Mouse (Mus musculus) mouse embryonic stem cell (cell line): ENCODE measurements around the gene Homer3.

Experiments
- in situ Hi-C, 2 experiments: fragments of 300-500 bp; cut with MboI; formaldehyde crosslinking; loops; 1 replicate in 1 of 2; 3 replicates in 1 of 2; pipeline ENCODE4 v1.14.3; 2019 to 2020; ENCODE audit warnings: low sequenced_read_pairs in 2 of 2, low pct_unique_long_range_greater_than_20kb in 1 of 2, mixed read lengths in 1 of 2; ENCODE audit not compliant: unreplicated experiment in 1 of 2

The Homer3 gene

GRCm38 (mm10) chr8:70282603-70283135, at the start of gene Homer3:
TSS of gene Homer3 (plus strand) at chr8:70282827.
- in situ Hi-C loops = no loop called here

GRCm38 (mm10) chr8:70233606-70234005, 49.0 kb upstream of the Homer3 start:
- in situ Hi-C loops = no loop called here

DNA sequence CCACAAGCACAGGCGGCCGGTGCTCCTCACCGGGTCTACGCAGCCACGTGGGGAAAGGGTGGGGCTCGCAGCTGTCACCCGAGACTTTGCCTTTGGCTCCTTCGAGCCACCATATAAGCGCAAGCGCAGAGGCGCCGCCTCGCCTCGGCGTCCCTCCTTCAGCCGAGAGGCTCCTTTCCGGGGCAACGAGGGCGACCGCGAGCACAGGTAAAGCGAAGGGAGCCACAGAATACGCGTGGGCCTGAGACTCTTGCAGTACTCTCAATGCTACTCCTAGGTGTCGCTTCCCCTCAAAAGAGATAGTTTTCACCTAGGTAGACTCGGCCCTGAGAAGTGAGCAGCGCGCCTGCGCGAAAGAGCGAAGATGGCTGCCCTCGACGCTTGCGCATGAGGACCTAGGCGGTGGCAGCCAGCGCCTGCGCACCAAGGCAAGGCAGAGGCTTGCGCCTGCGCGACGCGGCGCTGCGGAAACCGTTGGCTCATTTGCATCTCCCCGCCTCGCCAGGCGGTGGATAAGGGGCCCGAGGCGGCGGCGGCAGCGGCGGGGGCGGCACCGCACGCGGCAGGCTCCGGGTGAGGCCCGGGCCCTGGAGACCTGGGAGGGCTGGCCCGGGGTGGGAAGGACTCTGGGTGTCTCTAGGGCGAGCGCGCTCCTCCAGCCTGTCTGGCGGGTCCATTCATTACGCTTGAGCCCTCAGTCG, 48.4 kb upstream of the Homer3 start, which contains the start of the genes Sugp2 and Armc6:
Gene Sugp2, plus strand, starts transcription at position 147 of the 701 bp plus-strand sequence.
Gene Armc6, minus strand, starts transcription at position 387 of the 701 bp plus-strand sequence.
- in situ Hi-C loops = no loop called here

DNA sequence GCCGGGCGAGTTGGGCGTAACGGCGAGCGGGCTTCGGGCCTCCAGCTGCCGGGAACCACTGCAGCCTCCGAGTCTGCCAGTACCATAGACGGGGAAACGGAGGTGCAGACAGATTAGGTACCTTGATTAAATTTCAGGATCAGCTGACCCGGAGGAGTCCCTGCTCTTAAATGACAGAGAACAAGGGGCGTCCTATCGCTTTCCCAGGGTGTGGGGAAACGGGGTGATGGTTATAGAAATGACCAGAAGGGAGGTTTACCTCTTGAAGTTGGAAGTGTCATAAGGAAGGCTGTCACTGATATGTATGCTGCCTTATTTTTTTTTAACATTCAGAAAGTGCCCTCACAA, 47.9 kb upstream of the Homer3 start:
- in situ Hi-C loops = no loop called here

GRCm38 (mm10) chr8:70237842-70238241, 44.8 kb upstream of the Homer3 start:
- in situ Hi-C loops = no loop called here

GRCm38 (mm10) chr8:70240642-70241041, 42.0 kb upstream of the Homer3 start:
- in situ Hi-C loops = no loop called here

- in situ Hi-C loops = no loop called here
These were observed 36.0 kb upstream of the Homer3 start for GRCm38 (mm10) chr8:70246622-70247021.

- in situ Hi-C loops = no loop called here
These were observed 34.8 kb upstream of the Homer3 start for GRCm38 (mm10) chr8:70247841-70248240.

- in situ Hi-C loops = no loop called here
These were observed 28.0 kb upstream of the Homer3 start for GRCm38 (mm10) chr8:70254628-70255027.

GRCm38 (mm10) chr8:70257456-70257855, 25.2 kb upstream of the Homer3 start:
- in situ Hi-C loops = no loop called here

DNA sequence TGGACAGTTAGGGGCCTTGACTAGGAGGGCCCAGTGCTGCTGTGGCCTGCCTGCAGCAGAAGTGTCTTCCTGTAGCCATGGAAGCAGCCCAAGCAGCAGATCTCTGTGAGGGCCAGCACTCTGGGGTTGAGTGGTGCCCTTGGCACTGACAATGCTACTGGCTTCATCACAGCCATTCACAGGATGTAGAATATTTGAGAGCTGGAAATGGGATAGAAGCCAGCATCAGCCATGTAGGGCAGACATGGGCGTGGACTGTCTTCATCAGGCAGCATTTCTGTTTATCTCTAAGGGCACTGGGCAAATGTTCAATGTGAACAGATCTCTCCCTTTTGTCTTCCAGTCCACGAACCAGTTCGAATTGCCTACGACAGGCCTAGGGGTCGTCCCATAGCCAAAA, 24.0 kb upstream of the Homer3 start:
- in situ Hi-C loops = no loop called here

DNA sequence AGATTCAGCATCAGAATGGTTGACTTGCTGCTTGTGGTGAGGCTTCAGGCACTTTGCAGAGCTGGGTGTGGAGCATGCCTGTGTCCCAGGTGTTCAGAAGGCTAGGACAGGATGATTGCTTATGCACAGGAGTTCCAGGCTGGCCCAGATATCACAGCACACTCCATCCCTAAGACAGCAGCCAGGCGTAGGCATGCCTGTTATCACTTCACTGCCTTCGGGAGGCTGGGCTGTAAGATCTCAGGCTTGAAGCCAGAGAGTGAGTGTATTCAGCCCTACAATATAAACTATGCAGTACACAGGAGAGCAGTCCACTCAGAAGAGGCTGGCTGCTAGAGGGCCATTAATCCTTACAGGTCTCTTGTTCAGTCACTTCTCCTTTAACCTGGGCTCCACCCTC, 23.6 kb upstream of the Homer3 start:
- in situ Hi-C loops = no loop called here

DNA sequence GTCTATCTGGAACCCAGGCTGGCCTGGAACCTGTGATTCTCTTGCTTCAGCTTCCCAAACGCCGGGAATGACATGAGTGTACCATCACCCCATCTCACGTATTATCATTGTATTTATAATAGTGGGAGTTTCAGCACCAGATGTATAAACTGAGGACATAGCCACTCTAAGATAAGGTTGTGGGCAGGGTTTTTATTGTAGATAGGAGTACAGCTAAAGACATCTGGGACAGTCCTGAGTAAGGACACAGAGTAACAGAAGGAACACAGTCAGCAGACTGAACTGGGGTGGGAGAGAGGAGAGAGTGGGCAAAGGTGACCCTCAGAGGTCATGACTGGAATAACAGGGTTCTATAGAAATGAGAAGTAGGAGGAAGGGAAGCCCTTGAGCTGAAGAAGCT, 15.0 kb upstream of the Homer3 start:
- in situ Hi-C loops = no loop called here

GRCm38 (mm10) chr8:70268311-70268710, 14.3 kb upstream of the Homer3 start:
- in situ Hi-C loops = no loop called here

DNA sequence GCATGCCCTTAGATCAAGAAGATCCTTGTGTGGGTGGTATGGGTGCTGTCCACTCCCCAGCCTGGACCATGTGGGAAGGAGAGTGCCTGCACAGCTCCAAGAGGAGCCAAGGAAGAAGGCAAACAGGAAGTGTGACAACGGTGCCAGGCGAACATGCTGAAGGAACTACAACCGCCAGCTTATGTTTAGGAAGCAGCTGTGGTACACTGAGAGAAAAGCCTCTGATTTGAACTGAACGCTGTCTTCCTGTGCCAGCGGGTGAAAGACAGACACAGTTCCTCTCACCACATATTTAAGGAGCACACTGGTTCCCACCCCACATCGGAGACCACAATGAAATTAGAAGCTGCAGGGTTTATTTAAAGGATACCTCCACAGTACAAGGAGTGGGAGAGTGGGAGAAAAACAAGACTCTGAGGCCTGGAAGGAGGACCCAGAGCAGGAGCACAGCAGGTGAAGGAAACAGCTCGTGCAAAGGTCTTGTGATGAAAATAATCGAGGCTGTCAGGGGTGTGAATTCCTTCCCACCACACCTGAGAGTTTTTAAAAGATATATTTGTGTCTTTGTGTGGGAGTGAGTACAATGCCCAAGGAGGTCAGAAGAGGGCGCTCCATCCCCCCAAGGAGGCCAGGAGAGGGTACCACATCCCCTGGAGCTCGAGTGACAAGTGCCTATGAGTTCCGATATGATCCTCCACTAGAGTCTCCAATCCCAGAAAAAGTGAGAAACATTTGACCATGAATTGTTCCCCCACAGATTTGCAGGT, 13.6 kb upstream of the Homer3 start:
- in situ Hi-C loops = no loop called here

GRCm38 (mm10) chr8:70272949-70273348, 9.7 kb upstream of the Homer3 start:
- in situ Hi-C loops = no loop called here

DNA sequence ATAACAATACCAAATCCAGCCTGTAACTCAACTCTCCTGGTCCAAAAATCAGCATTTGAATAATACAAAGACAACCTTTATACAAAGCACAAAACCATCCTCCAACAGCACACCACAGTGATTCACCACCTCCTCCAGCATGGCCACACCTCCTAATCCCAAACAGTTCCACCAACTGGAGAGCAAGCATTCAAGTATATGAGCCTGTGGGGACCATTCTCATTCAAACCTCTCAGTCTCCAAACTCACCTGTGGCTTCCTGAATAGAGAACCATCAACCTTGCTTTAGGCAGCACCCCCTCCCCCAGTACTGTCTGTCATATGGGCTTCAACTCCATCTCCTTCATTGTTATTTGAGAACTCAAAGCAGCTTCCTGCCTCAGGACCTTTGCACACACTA, 8.3 kb upstream of the Homer3 start:
- in situ Hi-C loops = no loop called here

DNA sequence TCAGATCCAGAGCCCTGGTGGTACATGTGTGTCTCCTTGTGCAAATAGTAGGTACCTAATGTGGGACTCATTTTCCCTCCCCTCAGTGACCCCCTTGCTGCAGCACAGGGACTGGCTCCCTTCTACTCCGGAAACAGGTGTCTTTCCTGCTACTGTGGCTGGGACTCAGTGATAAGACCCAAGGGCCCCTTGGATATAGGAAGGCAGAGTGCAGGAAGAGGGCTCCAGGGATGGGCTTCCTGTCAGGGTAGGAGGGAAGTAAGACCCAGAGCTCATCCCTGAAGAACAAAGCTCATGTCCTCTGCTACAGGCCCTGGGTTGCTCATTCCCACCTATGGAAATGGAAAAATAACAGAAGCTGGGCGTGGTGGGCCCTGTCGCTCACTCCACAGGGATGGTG, 6.2 kb upstream of the Homer3 start:
- in situ Hi-C loops = no loop called here

GRCm38 (mm10) chr8:70278175-70278574, 4.5 kb upstream of the Homer3 start:
- in situ Hi-C loops = no loop called here

- in situ Hi-C loops = no loop called here
These were observed 3.4 kb upstream of the Homer3 start for GRCm38 (mm10) chr8:70279266-70279665.
